Mouse (Mus musculus) hindbrain, postnatal 0 days (tissue): ENCODE data around the gene Adad1. TPM values are rescaled to one million over a fixed set of nuclear protein-coding genes. Genes with fewer than 3 reads are reported as not detected.

Source experiments
- ATAC-seq: fragments of 200-750 bp; cut with Nextera tagmentation; 2 replicates; pipeline ENCODE4 v1.8.0; 2017; ENCODE audit warnings: mild to moderate bottlenecking, moderate TSS enrichment, moderate library complexity
- DNase-seq: peaks from one replicate; pipeline ENCODE4 v3.0.0-alpha.2; 2015; ENCODE audit warnings: low spot score
- H3K27ac ChIP-seq: fragments of 300-500 bp; sonication (generic); 2 replicates; pipeline ENCODE4 v1.5.1; 2014; ENCODE audit warnings: mild to moderate bottlenecking
- H3K27me3 ChIP-seq: fragments of 300-500 bp; sonication (generic); 2 replicates; pipeline ENCODE4 v1.6.1; 2014; ENCODE audit warnings: low read length, mixed read lengths; ENCODE audit not compliant: insufficient read depth
- H3K36me3 ChIP-seq: fragments of 300-500 bp; sonication (generic); 2 replicates; pipeline ENCODE4 v1.6.1; 2014; ENCODE audit warnings: low read length, mixed read lengths; ENCODE audit not compliant: insufficient read depth
- H3K4me1 ChIP-seq: fragments of 300-500 bp; sonication (generic); 2 replicates; pipeline ENCODE4 v1.6.1; 2014; ENCODE audit warnings: antibody characterized with exemption, low read length, mixed read lengths; ENCODE audit not compliant: insufficient read depth
- H3K4me2 ChIP-seq: fragments of 300-500 bp; sonication (generic); 2 replicates; pipeline ENCODE4 v1.6.1; 2014; ENCODE audit warnings: low read depth, mild to moderate bottlenecking, low read length, moderate library complexity, mixed read lengths
- H3K4me3 ChIP-seq: fragments of 300-500 bp; sonication (generic); 2 replicates; pipeline ENCODE4 v1.5.1; 2014; ENCODE audit warnings: low read length
- H3K9ac ChIP-seq: fragments of 300-500 bp; sonication (generic); replicated peaks from 2 replicates; pipeline ENCODE4 v1.6.1; 2014; ENCODE audit warnings: mild to moderate bottlenecking, low read length, moderate library complexity, mixed read lengths
- H3K9me3 ChIP-seq: fragments of 300-500 bp; sonication (generic); 2 replicates; pipeline ENCODE4 v1.6.1; 2016; ENCODE audit warnings: low read length, mixed read lengths
- CTCF ChIP-seq: IDR thresholded peaks from 2 replicates; pipeline ENCODE4 v1.5.1; 2016; ENCODE audit warnings: antibody characterized with exemption, control low read depth, low read depth
- WGBS: fragments of 180-500 bp; shearing (Covaris S2); extraction: QIAGEN DNeasy Blood & Tissue Kit; methylation state at CpG from one replicate; pipeline ENCODE4 v1.1.7; 2014; 5-methylcytosine and 5-hydroxymethylcytosine counted together
- polyA plus RNA-seq: library from polyadenylated mRNA; unstranded; fragments of >200 nt; fragmentation: Nextera tagmentation; extraction: Ambion mirVana; gene quantifications from 2 replicates; pipeline ENCODE4 v1.2.1, GENCODE M21; 2015
- total RNA-seq: library from RNA; depleted of rRNA; stranded (reverse); fragments of >200 nt; gene quantifications from 2 replicates; pipeline ENCODE4 v1.2.3, GENCODE M21; 2014

The Adad1 gene
- total and polyA plus RNA-seq, 2 experiments from 2014 or later, result 0.08 to 0.47 TPM

DNA sequence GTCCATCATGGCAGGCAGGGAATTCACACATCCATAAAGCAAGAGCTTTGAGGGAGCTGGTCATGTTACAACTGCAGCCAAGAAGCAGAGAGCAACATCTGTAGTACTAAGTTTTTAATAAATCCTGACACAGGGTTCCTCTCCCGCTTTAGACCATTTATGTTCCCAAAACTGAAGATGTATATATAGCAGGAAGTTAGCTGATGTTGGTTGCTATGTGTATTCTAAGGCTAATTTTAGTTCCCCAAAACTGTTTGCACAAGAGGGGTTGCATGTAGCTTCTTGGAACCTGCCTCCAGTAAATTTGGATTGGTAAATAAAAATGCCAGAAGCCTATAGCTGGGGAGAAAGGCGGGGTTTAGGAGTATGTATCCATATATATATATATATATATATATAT lies 78.5 kb downstream of the Adad1 start:
- Histone ChIP-seq H3K4me1 (no peaks in the 10 kb centered on the region), H3K4me2 (no peak overlapping the region), H3K36me3 (no peaks in the 10 kb centered on the region), H3K9me3 (no peaks in the 10 kb centered on the region), H3K4me3 (no peak overlapping the region), H3K9ac (no peak overlapping the region), H3K27ac (no peak overlapping the region), H3K27me3 (no peaks in the 10 kb centered on the region)
- 83% methylated on average over 2 of the region's 2 CpGs for WGBS
- no peak for DNase-seq
- no peak for TF ChIP-seq CTCF
- no peak for ATAC-seq

DNA sequence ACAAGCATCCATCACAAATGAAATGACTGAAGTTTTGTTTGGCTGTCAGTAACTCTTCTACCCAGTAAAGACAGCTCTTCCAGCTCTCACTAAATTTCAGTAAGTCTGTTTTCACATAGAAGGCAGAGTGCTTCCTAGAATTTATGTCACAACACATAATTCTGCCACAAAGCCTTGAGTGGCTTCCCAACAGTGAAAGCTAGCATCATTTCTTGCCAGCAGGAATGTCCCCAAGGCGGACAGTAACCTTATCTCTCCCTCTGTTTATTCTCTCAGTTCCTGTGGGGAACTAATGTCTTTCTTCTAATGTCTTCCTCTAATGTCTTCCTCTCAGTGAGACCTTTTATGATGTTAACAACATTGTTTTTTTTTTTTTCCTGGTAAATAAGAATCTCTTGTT lies 81.7 kb downstream of the Adad1 start:
- H3K27ac ChIP-seq, result no peak overlapping the region
- no peak overlapping the region for H3K4me2 ChIP-seq
- WGBS, result 54% methylated on average over 1 of the region's 1 CpGs
- ATAC-seq, result no peak
- H3K36me3 ChIP-seq, result no peaks in the 10 kb centered on the region
- H3K4me1 ChIP-seq, result no peaks in the 10 kb centered on the region
- no peaks in the 10 kb centered on the region for H3K9me3 ChIP-seq
- DNase-seq, result no peak
- H3K9ac ChIP-seq, result no peak overlapping the region
- no peak overlapping the region for H3K4me3 ChIP-seq
- no peak for TF ChIP-seq CTCF
- H3K27me3 ChIP-seq, result no peaks in the 10 kb centered on the region

DNA sequence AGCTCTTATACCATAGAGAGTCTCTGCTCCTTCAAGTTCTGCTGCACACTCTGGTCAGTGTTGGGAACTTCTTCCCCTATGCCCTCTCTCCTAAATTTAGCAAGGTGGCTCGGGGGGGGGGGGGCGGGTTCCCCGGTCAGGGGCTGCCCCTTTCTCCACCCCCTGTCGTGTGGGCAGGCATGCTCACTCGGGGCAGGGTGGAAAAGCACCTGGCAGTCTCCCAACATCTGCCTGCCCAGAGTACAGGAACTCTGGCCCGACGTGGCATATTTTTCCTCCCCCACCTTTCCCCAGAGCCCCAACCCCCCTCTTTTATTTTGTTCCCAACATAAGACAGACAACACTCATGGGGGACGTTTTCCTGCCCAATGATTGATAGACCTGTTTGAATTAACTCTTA lies 83.1 kb downstream of the Adad1 start:
- H3K27ac ChIP-seq, result no peak overlapping the region
- no peaks in the 10 kb centered on the region for H3K27me3 ChIP-seq
- no peak for ATAC-seq
- H3K4me3 ChIP-seq, result no peak overlapping the region
- H3K9ac ChIP-seq, result no peak overlapping the region
- TF ChIP-seq CTCF, result no peak
- WGBS, result 39% methylated on average over 7 of the region's 8 CpGs
- no peak overlapping the region for H3K4me2 ChIP-seq
- no peak for DNase-seq
- H3K36me3 ChIP-seq, result no peaks in the 10 kb centered on the region
- H3K4me1 ChIP-seq, result no peaks in the 10 kb centered on the region
- H3K9me3 ChIP-seq, result no peaks in the 10 kb centered on the region

DNA sequence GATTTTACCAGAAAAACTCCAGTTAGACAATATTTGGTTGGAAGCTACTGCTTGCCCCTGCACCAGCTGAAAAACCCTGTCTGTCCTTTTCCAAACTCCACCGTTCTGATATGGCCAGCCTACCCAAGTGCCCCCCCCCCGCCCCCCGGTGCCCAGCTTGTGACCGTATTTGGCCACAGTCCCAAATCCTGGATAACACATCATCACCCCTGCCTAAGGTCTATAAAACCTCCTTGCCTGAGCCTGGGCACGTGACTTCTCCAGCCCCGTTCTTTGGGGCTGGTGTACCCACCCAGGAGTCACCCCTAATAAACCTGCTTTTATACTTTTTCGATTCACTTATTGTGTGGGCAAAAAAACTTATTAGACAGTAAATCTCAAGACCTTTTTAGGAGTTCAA lies 83.5 kb downstream of the Adad1 start:
- DNase-seq, result no peak
- TF ChIP-seq CTCF, result no peak
- Histone ChIP-seq H3K4me1 (no peaks in the 10 kb centered on the region), H3K4me3 (no peak overlapping the region), H3K4me2 (no peak overlapping the region), H3K36me3 (no peaks in the 10 kb centered on the region), H3K27ac (no peak overlapping the region), H3K9me3 (no peaks in the 10 kb centered on the region), H3K27me3 (no peaks in the 10 kb centered on the region), H3K9ac (no peak overlapping the region)
- WGBS, result 69% methylated on average over 7 of the region's 7 CpGs
- no peak for ATAC-seq

DNA sequence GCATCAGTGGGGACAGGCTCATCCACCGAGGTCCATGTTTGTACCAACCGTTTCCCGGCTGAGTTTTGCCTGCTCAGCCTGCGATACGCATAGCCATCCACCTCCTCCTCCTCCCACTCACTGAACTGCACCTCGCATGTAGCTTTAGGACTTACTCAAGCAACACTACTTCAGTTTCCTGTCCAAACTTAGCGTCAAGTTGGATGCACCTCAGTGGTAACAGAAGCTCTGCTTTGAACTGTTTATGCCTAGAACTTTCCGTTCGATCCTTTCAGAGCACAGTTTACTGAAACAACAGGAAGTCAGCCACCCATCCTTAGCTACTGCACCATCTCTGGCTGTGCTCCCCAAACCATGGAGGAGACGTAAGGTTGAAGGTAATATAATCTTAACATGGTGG lies 88.9 kb downstream of the Adad1 start:
- 90% methylated on average over 10 of the region's 10 CpGs for WGBS
- Histone ChIP-seq H3K4me3 (no peak overlapping the region), H3K27me3 (no peaks in the 10 kb centered on the region), H3K9me3 (no peaks in the 10 kb centered on the region), H3K9ac (no peak overlapping the region), H3K4me2 (no peak overlapping the region), H3K4me1 (no peaks in the 10 kb centered on the region), H3K27ac (no peak overlapping the region), H3K36me3 (no peaks in the 10 kb centered on the region)
- no peak for TF ChIP-seq CTCF
- ATAC-seq (no peak), DNase-seq (no peak)

DNA sequence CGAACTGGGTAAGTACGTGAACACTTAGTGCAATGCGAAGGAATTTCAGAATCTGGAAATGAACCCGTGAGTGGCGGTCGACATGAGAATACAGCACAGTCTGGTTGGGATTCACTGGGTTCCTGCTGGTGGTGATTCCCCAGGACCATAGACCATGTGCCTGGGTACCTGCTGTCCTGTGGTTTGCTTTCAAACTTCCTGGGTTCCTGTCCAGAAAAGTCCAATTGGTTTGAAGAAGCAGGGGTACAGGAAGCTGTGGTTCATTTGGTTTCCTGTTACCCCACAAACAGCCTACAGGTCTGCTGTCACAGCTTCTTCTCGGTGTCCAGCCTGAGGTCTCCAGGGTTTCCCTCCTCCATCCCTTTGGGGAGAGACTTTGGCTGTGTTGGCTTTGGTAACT lies 89.7 kb downstream of the Adad1 start:
- no peaks in the 10 kb centered on the region for H3K36me3 ChIP-seq
- no peaks in the 10 kb centered on the region for H3K9me3 ChIP-seq
- H3K4me1 ChIP-seq, result no peaks in the 10 kb centered on the region
- H3K9ac ChIP-seq, result no peak overlapping the region
- H3K27me3 ChIP-seq, result no peaks in the 10 kb centered on the region
- WGBS, result 94% methylated on average over 7 of the region's 7 CpGs
- no peak overlapping the region for H3K4me2 ChIP-seq
- DNase-seq (no peak), ATAC-seq (no peak)
- H3K27ac ChIP-seq, result no peak overlapping the region
- TF ChIP-seq CTCF, result no peak
- no peak overlapping the region for H3K4me3 ChIP-seq

DNA sequence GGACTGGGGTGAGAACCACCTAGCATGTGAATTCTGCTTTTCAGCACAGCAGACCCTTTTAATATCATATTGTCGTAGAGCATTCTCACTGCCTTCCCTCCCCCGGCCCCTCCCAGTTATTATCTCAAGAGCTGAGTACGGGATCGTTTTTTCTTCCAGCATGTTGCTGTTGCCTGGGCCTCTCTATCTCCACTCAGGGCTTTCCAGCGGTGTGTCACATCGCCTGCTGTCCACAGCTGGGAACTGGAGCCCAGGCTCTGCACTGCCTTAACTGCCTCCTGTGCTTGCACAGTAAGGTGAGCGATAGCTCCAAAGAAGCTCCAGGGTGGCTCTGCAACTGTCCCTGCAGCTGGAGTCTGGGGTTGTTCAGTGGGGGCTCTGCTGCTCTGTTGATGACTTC lies 91.1 kb downstream of the Adad1 start:
- H3K27ac ChIP-seq, result no peak overlapping the region
- H3K36me3 ChIP-seq, result no peaks in the 10 kb centered on the region
- 80% methylated on average over 7 of the region's 7 CpGs for WGBS
- no peak for TF ChIP-seq CTCF
- ATAC-seq (no peak), DNase-seq (no peak)
- no peak overlapping the region for H3K4me2 ChIP-seq
- no peak overlapping the region for H3K9ac ChIP-seq
- no peaks in the 10 kb centered on the region for H3K9me3 ChIP-seq
- no peaks in the 10 kb centered on the region for H3K4me1 ChIP-seq
- H3K27me3 ChIP-seq, result no peaks in the 10 kb centered on the region
- no peak overlapping the region for H3K4me3 ChIP-seq
